Mouse (Mus musculus) adrenal gland, postnatal 10 days (tissue): Measurements from ENCODE around the gene Rora. TPM values are rescaled to one million over a fixed set of nuclear protein-coding genes. Genes with fewer than 3 reads are reported as not detected.
A peak's percentile ranks its signal among the peaks of the same experiment; 100 is the strongest.

Experiments
- DNase-seq: peaks from one replicate; pipeline ENCODE4 v3.0.0; 2021; ENCODE audit warnings: mixed read lengths
- total RNA-seq, 2 experiments: library from RNA; stranded (reverse); gene quantifications; 2 replicates each; pipeline ENCODE4 v1.2.3; 2021

Rora gene
- total RNA-seq, 2 experiments from 2014 or later = 44.1 to 60.6 TPM

DNA sequence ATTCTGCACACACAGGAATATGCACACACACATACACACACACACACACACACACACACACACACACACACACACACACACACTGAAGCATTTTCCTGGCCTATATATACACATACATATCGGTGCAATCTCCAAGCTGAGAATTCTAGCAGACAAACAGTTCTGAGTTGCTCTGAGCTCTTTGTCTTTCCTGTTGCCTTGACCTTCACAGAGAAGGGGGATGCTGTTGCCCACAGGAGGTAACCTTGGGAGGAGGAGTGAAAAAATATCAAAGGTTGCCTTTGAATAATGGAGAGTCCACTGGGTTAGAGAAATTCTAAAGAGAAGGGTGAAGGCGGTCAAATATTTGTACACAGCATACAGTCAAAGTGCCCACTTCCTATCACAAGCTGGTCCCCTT is 360.6 kb downstream of the Rora start:
- peak; percentile 24 for DNase-seq

DNA sequence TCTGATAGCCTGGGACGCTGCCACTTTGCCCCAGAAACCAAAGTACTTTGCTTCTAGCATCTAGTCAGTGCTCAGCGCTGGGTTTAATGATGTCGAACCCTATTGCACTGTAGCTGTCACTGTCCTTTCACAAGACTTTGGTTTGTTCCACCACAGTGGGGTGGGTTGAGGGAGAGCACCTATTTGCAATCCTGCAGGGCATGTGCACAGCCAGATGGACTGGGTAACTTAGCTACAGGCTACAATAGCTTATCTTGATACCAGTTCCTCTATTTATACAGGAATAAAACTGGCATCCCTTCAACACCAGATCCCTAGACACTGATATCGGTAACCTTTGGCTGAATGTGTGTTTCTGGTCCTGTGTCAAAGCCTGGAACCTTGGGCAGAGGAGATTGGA is 366.8 kb downstream of the Rora start:
- no peak for DNase-seq

DNA sequence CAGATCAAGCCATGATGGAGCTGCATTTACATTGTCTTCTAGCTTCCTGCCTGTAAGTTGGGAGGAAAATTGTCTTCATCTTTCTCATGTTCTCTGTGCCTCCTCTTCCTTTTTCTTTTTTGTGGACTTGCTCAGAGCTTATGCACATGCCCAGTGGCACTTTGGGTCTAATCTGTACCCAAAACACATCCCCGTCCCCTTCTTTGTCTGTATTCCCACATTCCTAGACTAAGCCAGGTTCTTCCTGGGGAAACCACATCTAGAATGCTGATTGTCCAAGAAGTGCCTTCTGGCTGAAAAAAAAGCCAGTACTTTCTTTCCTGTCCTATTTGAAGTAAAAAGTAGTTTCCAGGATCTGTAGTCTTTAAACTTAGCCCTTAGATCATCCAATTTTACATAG is 367.9 kb downstream of the Rora start:
- no peak for DNase-seq

DNA sequence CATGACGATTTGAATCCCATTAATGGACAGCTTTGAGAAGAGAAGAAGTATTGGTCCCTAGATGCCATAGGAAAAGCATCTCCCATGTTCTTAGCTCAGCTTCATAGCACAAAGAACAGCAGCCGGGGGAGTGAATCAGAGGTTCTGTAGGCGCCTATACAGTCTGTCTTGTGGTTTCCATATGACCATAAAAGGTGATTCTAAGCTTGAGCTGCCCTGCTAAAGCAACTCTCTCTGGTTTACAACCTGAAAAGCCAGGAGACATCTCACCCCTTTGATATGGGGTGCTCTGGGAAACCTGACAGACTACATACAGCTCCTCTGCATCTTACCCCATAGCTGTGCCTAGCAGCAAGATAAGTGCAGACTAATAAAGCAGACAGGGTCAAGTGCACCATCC is 369.7 kb downstream of the Rora start:
- no peak for DNase-seq

DNA sequence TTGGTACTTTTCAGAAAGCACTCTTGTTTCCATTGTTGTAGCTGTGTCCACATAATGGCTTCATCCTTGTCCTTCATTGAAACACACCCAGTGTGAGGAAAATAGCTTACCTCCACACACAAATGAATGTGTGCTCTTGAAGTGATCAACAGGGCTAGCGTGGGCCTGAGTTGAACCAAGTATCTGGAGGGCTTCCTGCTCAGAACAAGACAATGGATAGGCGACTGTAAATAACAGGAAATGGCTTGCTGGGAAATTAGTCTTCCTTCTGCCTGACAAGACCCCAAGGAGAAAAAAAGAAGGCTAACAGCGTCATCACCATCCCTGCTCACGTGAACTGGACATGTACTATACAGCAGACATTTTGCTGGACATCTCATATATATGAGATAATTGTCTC is 374.6 kb downstream of the Rora start:
- DNase-seq = no peak

DNA sequence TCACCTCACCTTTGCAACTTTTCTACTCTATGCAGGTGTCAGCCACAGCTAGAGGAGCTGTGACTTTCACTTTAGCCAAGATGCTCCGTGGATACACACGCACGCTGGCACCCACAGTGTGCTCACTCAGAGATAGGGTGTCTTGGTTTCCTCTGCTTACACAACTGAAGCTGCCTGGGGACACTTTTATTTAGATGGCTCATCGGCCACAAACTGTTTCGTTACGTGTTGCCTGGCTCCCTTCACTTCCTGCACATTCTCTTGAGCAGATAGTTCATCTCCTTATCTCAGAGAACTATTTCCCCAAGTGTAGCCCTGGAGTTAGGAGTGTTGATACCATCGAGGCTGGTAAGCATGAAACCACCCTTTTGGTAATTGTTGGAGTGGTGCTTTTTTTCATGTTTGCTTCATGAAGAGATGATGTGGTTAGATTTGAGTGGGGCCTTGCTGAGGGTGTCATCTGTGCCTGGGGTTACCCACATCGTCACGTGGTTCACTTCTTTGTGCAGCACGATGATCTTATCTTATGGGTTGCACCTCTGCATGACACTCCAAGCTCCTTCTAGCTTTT is 380.8 kb downstream of the Rora start:
- DNase-seq = no peak

DNA sequence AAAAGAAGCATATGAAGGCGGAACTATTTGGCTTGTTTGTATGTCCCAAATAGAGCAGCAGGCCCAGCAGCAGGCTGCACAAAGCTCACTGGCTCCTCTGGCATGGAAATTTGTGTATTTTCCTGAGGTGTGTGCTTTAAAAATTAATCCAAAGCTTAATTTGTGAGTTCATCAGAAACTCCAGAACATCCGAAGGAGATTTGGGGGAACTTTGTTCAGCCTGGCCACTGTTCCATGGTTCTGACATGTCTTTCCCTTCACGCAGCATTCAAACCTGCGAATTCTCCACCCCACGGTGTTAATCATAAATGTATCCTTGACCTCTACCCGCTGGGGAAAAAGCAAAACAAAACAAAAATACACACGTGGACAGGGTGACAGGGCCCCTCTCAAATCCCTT is 381.9 kb downstream of the Rora start:
- DNase-seq = no peak

DNA sequence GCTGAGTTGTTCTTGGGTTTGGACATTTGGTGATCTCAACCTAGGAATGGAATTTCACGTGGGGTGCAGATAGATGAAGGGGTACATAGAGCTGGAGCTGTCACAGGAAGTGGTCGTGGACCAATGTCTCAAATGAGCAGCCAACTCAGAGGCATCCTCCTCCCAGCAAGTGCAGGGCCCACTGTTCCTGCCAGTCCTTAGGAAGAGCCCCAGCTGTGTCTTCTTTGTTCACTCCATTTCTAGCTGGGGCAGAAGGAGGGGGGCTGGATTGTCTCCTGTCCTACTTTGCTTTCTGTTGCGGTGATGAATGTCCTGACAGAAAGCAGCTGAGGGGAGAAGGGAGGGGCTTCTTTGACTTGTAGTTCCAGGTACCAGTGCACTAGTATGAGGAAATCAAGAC is 382.7 kb downstream of the Rora start:
- DNase-seq = no peak

DNA sequence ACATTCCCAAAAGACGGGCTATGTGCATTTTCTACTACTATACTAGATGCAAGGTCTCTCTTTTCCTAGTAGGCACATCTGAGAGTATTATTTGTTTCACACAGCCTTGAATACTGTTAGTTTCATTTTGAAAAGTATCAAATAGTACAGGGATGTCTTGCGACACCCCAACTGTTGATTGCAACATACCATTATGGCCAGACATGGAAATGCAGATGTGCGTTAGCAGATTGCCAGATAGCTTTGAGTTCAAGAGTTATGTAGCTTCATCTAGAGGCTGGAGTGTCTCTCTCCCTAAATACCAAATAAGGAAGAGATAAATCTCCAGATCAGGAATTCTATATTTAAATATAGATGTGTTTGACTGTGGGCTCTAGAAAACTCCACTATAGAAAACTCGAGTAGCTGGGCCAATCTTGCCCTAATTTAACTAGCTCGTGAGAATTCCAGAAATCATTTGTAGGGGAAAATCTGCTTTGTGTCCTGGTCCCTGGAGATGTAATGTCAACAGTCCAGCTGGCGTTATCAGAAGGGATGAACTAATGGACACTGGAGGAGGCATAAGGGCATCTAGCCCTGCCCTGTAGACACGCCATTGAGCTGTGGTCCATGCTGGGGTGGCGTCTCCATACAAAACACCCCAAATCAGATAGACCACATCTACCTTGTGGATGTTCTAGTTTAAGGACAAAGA is 390.5 kb downstream of the Rora start:
- peak; percentile 58 for DNase-seq

DNA sequence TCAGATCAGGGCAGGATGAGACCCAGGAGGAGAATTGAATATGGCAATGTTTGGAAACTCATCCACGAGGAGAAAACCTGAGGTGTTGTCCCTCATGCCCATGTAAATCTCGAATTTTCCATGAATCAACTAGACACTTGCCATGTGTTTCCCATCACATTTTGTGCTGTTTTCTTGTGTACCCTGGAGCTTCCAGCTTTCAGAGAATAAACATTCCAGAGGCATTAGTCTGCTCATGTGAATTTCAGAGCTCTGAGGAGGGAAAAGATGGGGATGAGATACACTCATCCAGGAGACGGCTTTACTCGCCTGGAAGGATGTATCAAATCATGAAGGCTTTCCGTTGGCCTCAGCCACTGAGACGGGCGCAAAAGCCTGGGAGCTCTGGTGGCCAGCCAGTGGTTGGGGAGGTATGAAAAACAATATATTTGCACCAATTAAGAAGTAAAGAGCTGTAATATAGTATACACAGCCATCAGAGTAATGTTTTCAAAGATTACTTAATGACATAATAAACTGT is 391.1 kb downstream of the Rora start:
- DNase-seq = no peak

DNA sequence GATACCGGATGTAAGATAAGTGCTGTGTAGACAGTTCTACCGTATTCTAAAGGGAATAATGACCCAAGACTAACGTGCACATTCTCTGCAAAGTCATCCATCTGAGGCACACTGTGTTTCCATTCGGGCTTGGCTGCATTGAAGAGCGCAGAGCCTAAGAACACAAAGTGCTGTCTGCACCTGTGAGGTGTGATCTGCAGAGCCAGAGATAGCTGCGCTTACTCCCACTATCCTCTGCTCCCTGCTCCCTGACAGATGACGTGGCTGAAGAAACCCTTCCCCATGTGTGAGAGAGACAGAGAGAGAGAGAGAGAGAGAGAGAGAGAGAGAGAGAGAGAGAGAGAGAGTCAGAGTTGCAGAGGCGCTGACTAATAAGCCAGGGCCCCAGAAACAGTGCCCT is 392.3 kb downstream of the Rora start:
- DNase-seq = no peak

DNA sequence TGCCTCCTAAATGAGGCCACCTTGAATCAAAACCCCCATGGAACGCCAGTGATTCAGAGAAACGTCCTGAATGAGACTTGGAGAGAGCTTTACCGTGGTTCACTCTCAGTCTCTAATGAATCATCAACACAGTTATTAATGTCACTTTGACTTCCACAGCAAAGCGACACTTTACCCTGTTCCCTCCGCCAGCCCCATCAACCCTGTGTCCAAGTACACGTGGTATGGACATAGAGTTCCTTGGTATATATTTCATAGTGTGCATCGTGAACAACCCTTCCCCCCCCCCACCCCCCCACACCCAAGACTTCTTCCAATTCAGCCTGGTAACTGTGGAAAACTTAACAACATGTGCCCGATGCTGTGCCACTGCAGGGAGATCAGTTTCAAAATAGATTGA is 397.3 kb downstream of the Rora start:
- no peak for DNase-seq

DNA sequence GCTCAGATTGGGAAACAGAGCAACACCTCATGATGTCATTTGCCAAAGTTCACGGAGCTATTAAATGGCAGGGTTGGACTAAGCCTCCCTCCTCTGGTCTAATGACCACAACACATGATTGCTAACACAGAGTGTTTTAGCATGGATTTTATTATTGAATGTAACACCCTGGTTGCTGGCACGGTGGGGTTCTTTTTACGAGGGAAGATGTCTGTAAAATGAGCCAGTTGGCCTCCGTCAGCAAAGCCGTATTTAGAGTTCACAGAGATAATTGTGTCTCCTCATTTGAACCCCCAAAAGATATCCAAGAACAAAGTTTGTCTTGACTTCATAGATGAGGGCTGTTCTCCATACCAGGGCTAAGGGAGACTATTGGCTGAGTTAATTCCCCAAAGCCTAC is 398.3 kb downstream of the Rora start:
- no peak for DNase-seq

DNA sequence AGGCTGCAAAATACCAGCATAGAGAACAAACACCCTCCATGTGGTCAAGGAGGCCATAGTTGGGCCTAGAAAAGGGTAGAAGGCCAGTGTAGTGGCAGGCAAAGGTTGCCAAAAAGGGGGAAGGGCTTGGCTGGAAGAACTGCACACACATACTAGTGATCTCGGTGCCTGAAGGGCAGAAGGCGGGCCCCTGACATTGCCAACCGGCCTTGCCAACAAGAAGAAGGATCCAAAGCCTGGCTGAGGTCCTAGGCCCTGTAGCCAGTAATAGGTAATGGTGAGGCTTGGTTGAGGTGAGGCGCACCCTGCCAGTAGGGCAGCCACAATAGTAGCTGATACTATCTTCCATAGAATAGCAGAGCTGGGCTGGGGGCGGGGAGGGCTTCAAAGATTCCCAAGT is 401.7 kb downstream of the Rora start:
- peak; percentile 78 for DNase-seq

DNA sequence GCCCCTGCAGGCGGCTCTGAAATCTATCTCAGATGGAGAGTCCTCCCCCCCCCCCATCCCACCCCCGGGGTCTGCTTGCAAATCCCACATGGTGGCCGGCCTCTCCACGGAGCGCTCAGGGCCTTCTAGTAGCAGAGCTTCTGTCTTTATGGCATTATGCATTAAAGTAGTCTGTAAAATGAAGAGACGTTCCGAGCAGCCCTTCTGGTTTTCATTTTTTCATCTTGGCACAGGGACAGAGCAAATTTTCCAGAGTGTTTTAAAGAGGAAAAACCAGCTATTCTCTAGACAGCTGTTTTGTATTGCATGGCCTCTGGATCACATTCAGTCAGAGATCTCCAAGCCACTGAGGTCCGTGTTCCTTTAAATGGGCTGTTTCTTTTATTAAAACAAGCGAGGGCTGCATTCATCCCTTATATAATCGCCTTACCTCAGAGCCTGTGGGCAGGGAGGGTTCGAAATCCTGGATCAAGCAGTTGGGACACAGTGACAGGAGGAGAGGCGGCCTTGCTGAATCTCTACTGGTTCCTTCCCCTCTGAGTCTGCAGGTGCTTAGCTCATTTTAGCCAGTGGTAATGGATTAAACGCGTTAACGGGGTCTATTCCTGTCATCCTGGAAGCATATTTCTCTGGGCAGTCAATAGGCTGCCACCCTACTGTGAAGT is 417.7 kb downstream of the Rora start:
- no peak for DNase-seq

DNA sequence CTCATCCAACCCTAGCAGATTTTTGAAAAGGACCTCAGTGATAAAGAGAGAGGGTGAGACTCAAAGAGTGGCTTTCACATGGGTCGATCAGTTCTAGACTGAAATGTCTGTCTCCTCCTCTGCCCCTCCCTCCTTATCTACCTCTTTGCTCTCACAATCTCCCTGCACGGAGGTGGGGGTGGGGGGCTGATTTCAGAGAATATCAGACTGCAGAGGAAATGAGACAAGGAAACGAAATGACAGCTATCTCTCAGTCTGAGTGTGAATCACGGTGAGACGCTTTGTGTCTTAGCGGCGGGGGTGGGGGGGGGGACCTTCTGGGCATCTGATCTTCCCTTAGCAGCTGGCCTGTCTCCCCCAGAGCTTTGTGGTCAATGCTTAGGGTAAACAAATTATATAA is 419.7 kb downstream of the Rora start:
- DNase-seq = no peak

DNA sequence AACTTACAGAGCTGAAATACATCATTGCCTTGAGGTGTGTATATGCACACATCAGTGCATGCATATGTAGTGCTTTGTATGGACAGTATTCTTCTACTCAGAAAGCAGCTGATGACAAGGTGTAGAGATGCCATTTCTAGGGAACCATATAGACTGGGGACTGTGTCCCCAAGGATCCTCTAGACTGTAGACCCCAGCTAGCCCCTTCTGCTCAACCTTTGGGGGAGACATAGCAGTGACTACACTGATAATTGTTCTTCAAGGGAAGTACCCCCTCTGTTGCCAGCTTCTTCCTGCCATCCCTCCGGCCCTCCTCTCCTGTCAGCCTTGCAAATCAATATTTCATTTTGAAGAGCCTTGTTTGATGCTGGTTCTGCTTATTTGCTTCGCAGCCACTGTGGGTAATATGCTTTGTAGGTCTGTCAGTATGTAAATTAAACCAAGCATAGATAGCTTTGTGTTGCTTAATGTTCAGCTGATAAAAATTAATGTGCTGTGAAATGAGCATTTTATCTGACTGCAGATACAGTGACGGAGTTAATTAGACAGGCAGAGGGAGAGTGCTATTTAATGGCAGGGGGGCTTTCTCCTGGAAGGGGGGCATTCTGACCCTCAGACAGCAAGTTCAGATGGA is 430.6 kb downstream of the Rora start:
- no peak for DNase-seq

DNA sequence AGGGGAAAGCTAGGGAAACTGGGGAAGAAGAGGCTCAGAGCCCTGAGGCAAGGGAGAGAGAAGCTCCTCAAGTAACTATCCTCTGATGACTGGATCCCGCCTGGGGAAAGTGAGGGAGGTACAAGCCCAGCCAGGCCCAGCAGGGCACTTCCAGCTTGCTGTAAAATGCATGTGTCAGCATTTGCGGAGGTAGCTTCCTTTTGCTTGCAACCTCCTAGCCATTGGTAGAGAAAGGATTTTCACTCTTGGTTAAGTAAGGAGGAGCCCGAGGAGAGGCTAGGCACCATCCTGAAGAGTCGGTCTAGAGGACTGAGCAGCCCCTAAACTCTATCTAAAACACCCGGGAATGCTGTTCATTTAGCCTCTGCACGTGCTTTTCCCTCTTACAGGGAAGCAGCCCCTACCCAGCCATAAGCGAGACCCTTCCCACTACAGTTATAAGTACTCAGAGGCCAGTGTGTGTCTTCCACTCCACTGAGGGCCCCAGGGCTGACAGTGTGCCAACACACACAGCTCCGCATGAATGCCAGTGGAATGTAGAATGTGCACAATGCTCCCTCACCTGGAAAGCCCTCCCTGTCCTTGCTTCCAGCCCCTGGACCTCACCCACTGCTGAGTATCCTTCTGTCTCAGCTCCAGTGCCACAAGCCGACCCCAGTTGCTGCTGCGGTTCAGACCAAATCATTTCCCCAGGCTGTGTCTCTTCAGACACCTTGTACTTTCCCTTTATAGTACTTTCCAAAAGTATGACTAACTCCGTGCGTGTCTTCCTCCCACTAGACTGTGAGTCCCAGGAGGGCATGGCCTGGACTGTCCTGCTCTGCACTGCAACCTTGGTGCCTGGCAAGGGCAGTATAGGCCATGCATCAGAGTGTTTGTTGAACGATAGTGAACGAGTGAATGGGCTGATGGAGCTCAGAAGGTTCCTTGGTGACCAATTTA is 431.4 kb downstream of the Rora start:
- peak; percentile 43 for DNase-seq

DNA sequence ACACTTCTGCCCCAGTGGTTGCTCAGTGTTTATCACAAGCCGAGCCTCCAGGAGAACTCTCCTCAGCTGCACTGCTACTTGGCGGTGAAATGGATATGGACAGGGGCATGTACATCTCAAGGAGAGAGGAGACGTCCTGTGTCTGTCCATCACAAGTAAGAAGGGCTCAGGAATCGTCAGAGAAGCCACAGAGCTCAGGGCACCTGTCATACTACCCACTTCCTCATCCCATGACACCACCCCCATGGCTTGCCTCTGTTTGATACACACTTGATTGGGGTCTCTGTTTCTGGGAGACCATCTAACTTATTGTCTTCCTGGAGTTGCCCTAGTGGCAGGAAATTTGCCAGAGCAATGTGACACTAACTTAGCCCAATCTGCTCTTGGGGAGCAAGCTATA is 433.3 kb downstream of the Rora start:
- no peak for DNase-seq

DNA sequence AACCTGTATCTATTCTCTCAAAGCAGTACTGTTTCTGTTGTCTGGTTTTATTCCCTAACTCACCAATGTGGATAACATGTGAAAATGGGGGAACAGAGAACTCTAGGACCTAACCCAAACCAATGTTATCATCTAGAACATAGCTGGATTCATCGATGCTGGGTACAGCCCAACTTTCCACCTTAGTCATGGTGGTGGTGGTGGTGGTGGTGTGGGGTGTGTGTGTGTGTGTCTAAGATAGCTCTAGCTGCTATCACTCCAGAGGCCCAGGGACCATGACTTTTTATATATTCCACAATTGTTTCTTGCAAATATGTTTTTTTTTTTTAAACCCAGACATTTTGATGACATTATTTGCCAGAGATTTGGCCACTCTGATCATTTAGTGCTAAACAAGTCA is 433.7 kb downstream of the Rora start:
- no peak for DNase-seq

DNA sequence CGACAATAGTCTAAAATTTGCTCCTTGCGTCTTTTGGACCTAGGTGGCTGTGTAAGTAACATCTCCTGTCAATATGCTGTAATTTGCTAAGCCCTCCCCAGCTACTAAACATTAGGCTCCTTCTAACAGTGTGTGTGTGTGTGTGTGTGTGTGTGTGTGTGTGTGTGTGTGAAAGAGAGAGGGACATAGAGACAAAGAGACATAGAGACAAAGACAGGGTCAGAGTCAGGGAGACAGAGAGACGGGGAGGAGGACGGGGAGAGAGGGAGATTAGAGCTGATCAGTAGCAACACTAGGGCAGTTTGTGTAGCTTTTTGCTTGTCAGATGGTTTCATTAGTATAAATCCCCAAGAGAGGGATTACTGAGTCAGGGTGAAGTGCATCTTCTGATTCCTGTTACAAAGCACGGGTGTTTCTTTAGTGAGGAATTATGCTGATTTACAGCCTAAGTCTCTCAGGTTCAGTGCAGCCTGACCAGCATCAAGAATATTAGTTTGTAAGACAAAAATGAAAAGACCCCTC is 437.2 kb downstream of the Rora start:
- DNase-seq = no peak
